Mouse (Mus musculus) left cerebral cortex, adult 18-20 months (tissue): ENCODE measurements around the gene Aimp2. TPM values are rescaled to one million over a fixed set of nuclear protein-coding genes. Genes with fewer than 3 reads are reported as not detected.
A peak's percentile ranks its signal among the peaks of the same experiment; 100 is the strongest.

Experiments
- DNase-seq, 2 experiments: peaks; one replicate each; pipeline ENCODE4 v3.0.0; 2021 to 2022; ENCODE audit warnings: low spot score in 2 of 2, mixed read lengths in 1 of 2
- total RNA-seq, 2 experiments: library from RNA; stranded (reverse); gene quantifications; 2 replicates each; pipeline ENCODE4 v1.2.3; 2021

The Aimp2 gene
- total RNA-seq, 2 experiments from 2014 or later, result 33.9 to 37.8 TPM

- no peak for DNase-seq
These were observed 5.8 kb downstream of the Aimp2 start for GRCm38 (mm10) chr5:143903813-143904212.

- DNase-seq, result no peak
These were observed 7.5 kb downstream of the Aimp2 start for GRCm38 (mm10) chr5:143902111-143902510.

GRCm38 (mm10) chr5:143897635-143898330 lies 11.9 kb downstream of the Aimp2 start, which contains the start of gene Ankrd61:
Ankrd61 (minus strand) TSS chr5:143897685.
- no peak for DNase-seq

- no peak for DNase-seq
These were observed 16.3 kb downstream of the Aimp2 start for GRCm38 (mm10) chr5:143893396-143893795.

DNA sequence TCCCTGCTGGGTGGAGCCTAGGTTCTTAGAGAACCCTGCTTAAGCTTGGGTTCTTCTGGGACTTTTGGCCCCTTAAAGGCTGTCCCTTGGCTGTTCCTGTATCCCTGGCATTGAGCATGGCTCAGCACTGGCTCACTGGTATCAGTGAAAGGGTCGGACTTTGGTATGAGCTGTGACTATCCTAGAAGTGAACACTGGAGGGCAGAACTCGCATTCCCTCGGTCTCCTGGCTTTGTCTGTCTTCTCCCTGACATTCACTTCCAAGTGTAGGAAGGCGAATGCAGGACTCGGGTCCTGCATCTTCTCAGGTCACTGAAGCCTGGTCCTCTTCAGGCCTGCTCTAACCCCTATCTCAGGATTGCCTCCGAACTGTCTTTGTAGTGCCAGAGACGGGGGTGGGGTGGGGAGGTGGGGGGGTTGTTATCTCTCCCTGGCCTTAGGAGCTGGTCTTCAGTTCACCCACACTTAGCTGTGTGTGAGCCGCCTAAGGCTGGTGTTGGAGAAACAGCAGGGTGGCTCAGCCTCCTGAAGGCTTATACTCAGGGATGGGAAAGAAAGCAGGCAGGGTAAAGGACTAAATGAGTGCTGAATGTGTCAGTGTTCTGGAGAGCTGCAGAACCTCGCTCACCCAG lies 17.3 kb downstream of the Aimp2 start:
- peak in 1 of 2 experiments; percentile 26 for DNase-seq

GRCm38 (mm10) chr5:143890741-143891140 lies 18.9 kb downstream of the Aimp2 start:
- DNase-seq, result no peak

- no peak for DNase-seq
These were observed 24.4 kb downstream of the Aimp2 start for GRCm38 (mm10) chr5:143885274-143885673.

- DNase-seq, result no peak
These were observed 35.1 kb downstream of the Aimp2 start for GRCm38 (mm10) chr5:143874571-143874970.

DNA sequence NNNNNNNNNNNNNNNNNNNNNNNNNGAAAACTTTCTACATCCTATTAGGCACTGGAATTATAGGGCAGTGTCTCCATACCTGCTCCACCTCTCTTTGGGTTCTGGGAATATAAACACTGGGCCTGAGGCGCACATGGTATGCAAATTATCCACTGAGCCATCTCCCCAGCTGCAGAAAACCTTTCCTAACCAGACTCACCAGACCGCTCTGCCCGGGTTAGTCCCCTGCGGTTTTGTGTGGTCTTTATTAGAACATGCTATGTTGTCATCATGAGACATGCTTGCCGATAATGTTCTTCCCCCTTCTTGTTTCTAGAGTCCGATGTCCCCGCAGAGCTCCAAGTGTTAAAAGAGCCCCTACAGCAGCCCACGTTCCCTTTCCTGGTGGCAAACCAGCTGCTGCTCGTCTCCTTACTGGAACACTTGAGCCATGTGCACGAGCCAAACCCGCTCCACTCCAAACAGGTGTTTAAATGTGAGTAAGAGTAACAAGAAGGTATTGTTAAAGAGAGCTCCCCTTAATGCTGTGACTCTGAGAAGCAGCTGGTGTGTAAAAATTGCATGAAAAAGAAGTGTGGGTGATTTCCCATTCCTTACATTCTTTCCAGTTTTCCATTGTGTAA lies 38.0 kb downstream of the Aimp2 start:
- no peak for DNase-seq

Other genes with a start within 250 kb of the Aimp2 start
- 10 to 100 TPM; 21.3 to 23.8 TPM for gene Usp42, start 177.6 kb downstream of the Aimp2 start, total RNA-seq
- 10 to 100 TPM; 43.8 to 45.4 TPM for gene Eif2ak1, start 92.1 kb downstream of the Aimp2 start, total RNA-seq
- not detected for gene Ankrd61, start 12.2 kb downstream of the Aimp2 start, total RNA-seq
- 10 to 100 TPM; 16.6 to 19.0 TPM for gene Pms2, start 117 bp upstream of the Aimp2 start, total RNA-seq
- 1 to 10 TPM; 1.5 to 2.0 TPM for gene Gm42421, start 18.3 kb upstream of the Aimp2 start, total RNA-seq
- gene Rsph10b, start 23.2 kb upstream of the Aimp2 start, total RNA-seq, result 1 to 10 TPM; 3.7 to 3.9 TPM
- gene Ccz1, start 105.0 kb upstream of the Aimp2 start, total RNA-seq, result 10 to 100 TPM; 37.5 to 42.8 TPM
- gene Ocm, start 116.8 kb upstream of the Aimp2 start, total RNA-seq, result 1 to 10 TPM in 1 of 2 experiments, under 1 TPM in 1; 0.60 to 1.9 TPM
- 100 to 1,000 TPM; 150 to 165 TPM for gene Lmtk2, start 190.6 kb upstream of the Aimp2 start, total RNA-seq